Mouse (Mus musculus): ENCODE data around the gene Zfp14. TPM values are rescaled to one million over a fixed set of nuclear protein-coding genes. Genes with fewer than 3 reads are reported as not detected.

Zfp14 gene
- polyA plus RNA-seq, 1 experiment from 2014 or later, result 4.8 TPM

- no peaks in the 10 kb centered on the region for H3K27me3 ChIP-seq (ENCODE audit: control insufficient read depth, insufficient read depth, low read length)
- H3K36me3 ChIP-seq (ENCODE audit: control insufficient read depth, insufficient read depth, low read length), result peaks cover 26% of the 10 kb centered on the region
- ATAC-seq (ENCODE audit: insufficient number of reproducible peaks, insufficient read depth, low FRiP score, low read depth), result no peak
- H3K9ac ChIP-seq (ENCODE audit: low read length), result no peak overlapping the region
- H3K4me1 ChIP-seq (ENCODE audit: control insufficient read depth in 2 of 2, insufficient read depth in 2 of 2, low read length in 2 of 2), result peaks cover 3 to 10% of the 10 kb centered on the region in 2 experiments
- no peak overlapping the region for H3K27ac ChIP-seq (replicated peaks in 1 of 2; ENCODE audit: control insufficient read depth in 1 of 2, insufficient read depth in 1 of 2, low read depth in 2 of 2, low read length in 2 of 2)
- 4% methylated on average over 3 of the region's 3 CpGs for WGBS
- no peak overlapping the region for H3K4me2 ChIP-seq (ENCODE audit: low read length)
- H3K4me3 ChIP-seq (ENCODE audit: control insufficient read depth in 1 of 2, insufficient read depth in 1 of 2, low read depth in 1 of 2, low read length in 2 of 2), result no peak overlapping the region
- no peaks in the 10 kb centered on the region for H3K9me3 ChIP-seq (ENCODE audit: control insufficient read depth, low read length)
Observed at GRCm38 (mm10) chr7:30053591-30053990, 2.4 kb upstream of the Zfp14 start.

- no peak overlapping the region for H3K27ac ChIP-seq (replicated peaks in 1 of 2; ENCODE audit: control insufficient read depth in 1 of 2, insufficient read depth in 1 of 2, low read depth in 2 of 2, low read length in 2 of 2)
- H3K9ac ChIP-seq (ENCODE audit: low read length), result no peak overlapping the region
- no peaks in the 10 kb centered on the region for H3K36me3 ChIP-seq (ENCODE audit: control insufficient read depth, insufficient read depth, low read length)
- no peak for ATAC-seq (ENCODE audit: insufficient number of reproducible peaks, insufficient read depth, low FRiP score, low read depth)
- H3K4me1 ChIP-seq (ENCODE audit: control insufficient read depth in 2 of 2, insufficient read depth in 2 of 2, low read length in 2 of 2), result peaks cover 3 to 10% of the 10 kb centered on the region in 2 experiments
- H3K4me2 ChIP-seq (ENCODE audit: low read length), result no peak overlapping the region
- no peaks in the 10 kb centered on the region for H3K9me3 ChIP-seq (ENCODE audit: control insufficient read depth, low read length)
- no peak overlapping the region for H3K4me3 ChIP-seq (ENCODE audit: control insufficient read depth in 1 of 2, insufficient read depth in 1 of 2, low read depth in 1 of 2, low read length in 2 of 2)
- no peaks in the 10 kb centered on the region for H3K27me3 ChIP-seq (ENCODE audit: control insufficient read depth, insufficient read depth, low read length)
- WGBS, result 70% methylated on average over 4 of the region's 4 CpGs
Observed at GRCm38 (mm10) chr7:30048126-30048525, 3.1 kb downstream of the Zfp14 start.

GRCm38 (mm10) chr7:30044354-30044753 lies 6.8 kb downstream of the Zfp14 start:
- H3K4me2 ChIP-seq (ENCODE audit: low read length), result no peak overlapping the region
- H3K9me3 ChIP-seq (ENCODE audit: control insufficient read depth, low read length), result no peaks in the 10 kb centered on the region
- H3K27me3 ChIP-seq (ENCODE audit: control insufficient read depth, insufficient read depth, low read length), result no peaks in the 10 kb centered on the region
- H3K27ac ChIP-seq (replicated peaks in 1 of 2; ENCODE audit: control insufficient read depth in 1 of 2, insufficient read depth in 1 of 2, low read depth in 2 of 2, low read length in 2 of 2), result no peak overlapping the region
- WGBS, result 60% methylated on average over 9 of the region's 9 CpGs
- ATAC-seq (ENCODE audit: insufficient number of reproducible peaks, insufficient read depth, low FRiP score, low read depth), result no peak
- no peaks in the 10 kb centered on the region for H3K4me1 ChIP-seq (ENCODE audit: control insufficient read depth in 2 of 2, insufficient read depth in 2 of 2, low read length in 2 of 2)
- H3K9ac ChIP-seq (ENCODE audit: low read length), result no peak overlapping the region
- H3K36me3 ChIP-seq (ENCODE audit: control insufficient read depth, insufficient read depth, low read length), result no peaks in the 10 kb centered on the region
- no peak overlapping the region for H3K4me3 ChIP-seq (ENCODE audit: control insufficient read depth in 1 of 2, insufficient read depth in 1 of 2, low read depth in 1 of 2, low read length in 2 of 2)

- H3K4me1 ChIP-seq (ENCODE audit: control insufficient read depth in 2 of 2, insufficient read depth in 2 of 2, low read length in 2 of 2), result no peaks in the 10 kb centered on the region
- H3K27me3 ChIP-seq (ENCODE audit: control insufficient read depth, insufficient read depth, low read length), result no peaks in the 10 kb centered on the region
- no peak overlapping the region for H3K4me3 ChIP-seq (ENCODE audit: control insufficient read depth in 1 of 2, insufficient read depth in 1 of 2, low read depth in 1 of 2, low read length in 2 of 2)
- no peak for ATAC-seq (ENCODE audit: insufficient number of reproducible peaks, insufficient read depth, low FRiP score, low read depth)
- no peak overlapping the region for H3K4me2 ChIP-seq (ENCODE audit: low read length)
- 92% methylated on average over 12 of the region's 12 CpGs for WGBS
- H3K9me3 ChIP-seq (ENCODE audit: control insufficient read depth, low read length), result no peaks in the 10 kb centered on the region
- H3K9ac ChIP-seq (ENCODE audit: low read length), result no peak overlapping the region
- no peak overlapping the region for H3K27ac ChIP-seq (replicated peaks in 1 of 2; ENCODE audit: control insufficient read depth in 1 of 2, insufficient read depth in 1 of 2, low read depth in 2 of 2, low read length in 2 of 2)
- peaks cover 24% of the 10 kb centered on the region for H3K36me3 ChIP-seq (ENCODE audit: control insufficient read depth, insufficient read depth, low read length)
Observed at GRCm38 (mm10) chr7:30034331-30034730, 16.8 kb downstream of the Zfp14 start.

- no peaks in the 10 kb centered on the region for H3K9me3 ChIP-seq (ENCODE audit: control insufficient read depth, low read length)
- H3K36me3 ChIP-seq (ENCODE audit: control insufficient read depth, insufficient read depth, low read length), result peaks cover 23% of the 10 kb centered on the region
- no peaks in the 10 kb centered on the region; a peak in 1 of 4 replicates for H3K4me1 ChIP-seq (ENCODE audit: control insufficient read depth in 2 of 2, insufficient read depth in 2 of 2, low read length in 2 of 2)
- no peak for ATAC-seq (ENCODE audit: insufficient number of reproducible peaks, insufficient read depth, low FRiP score, low read depth)
- no peak overlapping the region for H3K4me3 ChIP-seq (ENCODE audit: control insufficient read depth in 1 of 2, insufficient read depth in 1 of 2, low read depth in 1 of 2, low read length in 2 of 2)
- no peak overlapping the region for H3K9ac ChIP-seq (ENCODE audit: low read length)
- no peak overlapping the region for H3K27ac ChIP-seq (replicated peaks in 1 of 2; ENCODE audit: control insufficient read depth in 1 of 2, insufficient read depth in 1 of 2, low read depth in 2 of 2, low read length in 2 of 2)
- no peak overlapping the region for H3K4me2 ChIP-seq (ENCODE audit: low read length)
- no peaks in the 10 kb centered on the region for H3K27me3 ChIP-seq (ENCODE audit: control insufficient read depth, insufficient read depth, low read length)
- WGBS, result 82% methylated on average over 3 of the region's 3 CpGs
Observed at GRCm38 (mm10) chr7:30031379-30031778, 19.8 kb downstream of the Zfp14 start.

- 36% methylated on average over 6 of the region's 6 CpGs for WGBS
- H3K27ac ChIP-seq (replicated peaks in 1 of 2; ENCODE audit: control insufficient read depth in 1 of 2, insufficient read depth in 1 of 2, low read depth in 2 of 2, low read length in 2 of 2), result no peak overlapping the region
- ATAC-seq (ENCODE audit: insufficient number of reproducible peaks, insufficient read depth, low FRiP score, low read depth), result no peak
- H3K4me3 ChIP-seq (ENCODE audit: control insufficient read depth in 1 of 2, insufficient read depth in 1 of 2, low read depth in 1 of 2, low read length in 2 of 2), result no peak overlapping the region
- no peaks in the 10 kb centered on the region for H3K9me3 ChIP-seq (ENCODE audit: control insufficient read depth, low read length)
- H3K36me3 ChIP-seq (ENCODE audit: control insufficient read depth, insufficient read depth, low read length), result peaks cover 30% of the 10 kb centered on the region
- H3K4me2 ChIP-seq (ENCODE audit: low read length), result no peak overlapping the region
- H3K27me3 ChIP-seq (ENCODE audit: control insufficient read depth, insufficient read depth, low read length), result no peaks in the 10 kb centered on the region
- no peaks in the 10 kb centered on the region; a peak in 1 of 4 replicates for H3K4me1 ChIP-seq (ENCODE audit: control insufficient read depth in 2 of 2, insufficient read depth in 2 of 2, low read length in 2 of 2)
- H3K9ac ChIP-seq (ENCODE audit: low read length), result no peak overlapping the region
Observed at GRCm38 (mm10) chr7:30030677-30031076, 20.5 kb downstream of the Zfp14 start.

GRCm38 (mm10) chr7:30028572-30028971 lies 22.6 kb downstream of the Zfp14 start:
- H3K4me1 ChIP-seq (ENCODE audit: control insufficient read depth in 2 of 2, insufficient read depth in 2 of 2, low read length in 2 of 2), result no peaks in the 10 kb centered on the region; a peak in 1 of 4 replicates
- 81% methylated on average over 3 of the region's 3 CpGs for WGBS
- H3K27me3 ChIP-seq (ENCODE audit: control insufficient read depth, insufficient read depth, low read length), result no peaks in the 10 kb centered on the region
- no peaks in the 10 kb centered on the region for H3K9me3 ChIP-seq (ENCODE audit: control insufficient read depth, low read length)
- H3K4me3 ChIP-seq (ENCODE audit: control insufficient read depth in 1 of 2, insufficient read depth in 1 of 2, low read depth in 1 of 2, low read length in 2 of 2), result no peak overlapping the region
- no peak for ATAC-seq (ENCODE audit: insufficient number of reproducible peaks, insufficient read depth, low FRiP score, low read depth)
- peaks cover 50% of the 10 kb centered on the region for H3K36me3 ChIP-seq (ENCODE audit: control insufficient read depth, insufficient read depth, low read length)
- no peak overlapping the region for H3K27ac ChIP-seq (replicated peaks in 1 of 2; ENCODE audit: control insufficient read depth in 1 of 2, insufficient read depth in 1 of 2, low read depth in 2 of 2, low read length in 2 of 2)
- H3K9ac ChIP-seq (ENCODE audit: low read length), result no peak overlapping the region
- no peak overlapping the region for H3K4me2 ChIP-seq (ENCODE audit: low read length)

GRCm38 (mm10) chr7:30027331-30027730 lies 23.8 kb downstream of the Zfp14 start:
- Histone ChIP-seq H3K27me3 (ENCODE audit: control insufficient read depth, insufficient read depth, low read length) (no peaks in the 10 kb centered on the region), H3K4me3 (ENCODE audit: control insufficient read depth in 1 of 2, insufficient read depth in 1 of 2, low read depth in 1 of 2, low read length in 2 of 2) (no peak overlapping the region), H3K27ac (replicated peaks in 1 of 2; ENCODE audit: control insufficient read depth in 1 of 2, insufficient read depth in 1 of 2, low read depth in 2 of 2, low read length in 2 of 2) (no peak overlapping the region), H3K9ac (ENCODE audit: low read length) (no peak overlapping the region), H3K36me3 (ENCODE audit: control insufficient read depth, insufficient read depth, low read length) (peaks cover 62% of the 10 kb centered on the region), H3K4me2 (ENCODE audit: low read length) (no peak overlapping the region), H3K4me1 (ENCODE audit: control insufficient read depth in 2 of 2, insufficient read depth in 2 of 2, low read length in 2 of 2) (no peaks in the 10 kb centered on the region; a peak in 1 of 4 replicates), H3K9me3 (ENCODE audit: control insufficient read depth, low read length) (no peaks in the 10 kb centered on the region)
- ATAC-seq (ENCODE audit: insufficient number of reproducible peaks, insufficient read depth, low FRiP score, low read depth), result no peak
- 80% methylated on average over 4 of the region's 4 CpGs for WGBS
